Mouse (Mus musculus) CD4-positive, CD25-positive, alpha-beta regulatory T cell, adult 4 months (primary cell): ENCODE measurements at regions not wholly inside any gene's neighbourhood (a gene's known extent, or its start where the extent isn't known, plus 50 kb on each side); places are given as distances from the start of the nearest gene placed in this dataset.

Experiments
- ATAC-seq: one replicate; pipeline ENCODE4 v1.8.0; 2017

DNA sequence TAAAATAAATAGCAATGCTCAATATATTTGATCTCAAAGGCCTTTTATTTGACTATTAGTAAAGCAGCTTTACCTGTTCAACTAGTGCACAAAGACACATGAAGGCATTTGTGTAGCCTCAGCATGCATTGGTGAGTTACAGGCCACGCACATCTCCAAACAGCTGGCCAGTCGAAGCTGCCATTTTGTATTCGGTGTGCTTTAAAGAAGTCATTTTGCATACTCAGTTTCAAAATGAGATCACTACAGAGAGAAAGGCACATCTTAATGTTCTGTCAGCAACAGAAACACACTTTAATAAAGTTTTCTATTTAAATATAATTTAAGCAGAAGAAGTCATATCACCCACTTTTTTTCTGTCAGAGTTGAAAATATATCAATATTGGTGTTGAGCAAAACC is 90.3 kb upstream of the Pter start:
- ATAC-seq, result no peak

DNA sequence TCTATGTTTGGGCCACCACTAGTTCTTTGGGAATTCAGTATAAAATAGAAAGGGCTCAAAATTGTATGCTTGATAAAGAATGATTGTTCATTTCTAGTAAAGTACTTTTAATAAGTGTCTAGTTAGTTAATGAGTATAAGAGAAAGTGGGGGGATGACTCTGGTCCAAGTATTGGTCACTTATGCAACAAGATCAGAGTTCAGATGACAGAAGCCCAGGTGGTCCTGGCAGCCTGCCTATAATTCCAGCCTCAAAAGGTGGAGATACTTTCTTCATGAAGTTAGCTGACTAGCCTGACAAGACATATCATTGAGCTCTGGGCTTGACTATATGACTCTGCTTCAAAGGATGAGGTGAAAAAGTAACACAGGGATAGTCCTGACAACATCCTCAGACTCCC is 57.3 kb upstream of the Pter start:
- ATAC-seq, result no peak

- ATAC-seq, result no peak
These were observed 55.1 kb upstream of the Pter start for GRCm38 (mm10) chr2:12868772-12869171.
